Mouse (Mus musculus) limb, embryonic 14.5 days (tissue): Measurements from ENCODE around the gene Rab6b. TPM values are rescaled to one million over a fixed set of nuclear protein-coding genes. Genes with fewer than 3 reads are reported as not detected.

Experiments
- ATAC-seq: fragments of 200-750 bp; cut with Nextera tagmentation; 2 replicates; pipeline ENCODE4 v1.8.0; 2017; ENCODE audit warnings: low read depth, moderate number of reproducible peaks, moderate TSS enrichment; ENCODE audit not compliant: low FRiP score
- DNase-seq: peaks from one replicate; pipeline ENCODE4 v3.0.0-alpha.2; 2015; ENCODE audit warnings: low spot score
- H3K27ac ChIP-seq: fragments of 300-500 bp; sonication (generic); replicated peaks from 2 replicates; pipeline ENCODE4 v1.5.1; 2014; ENCODE audit warnings: low read depth, mild to moderate bottlenecking, low read length, moderate library complexity, mixed read lengths
- H3K27me3 ChIP-seq: fragments of 300-500 bp; sonication (generic); 2 replicates; pipeline ENCODE4 v1.6.1; 2014; ENCODE audit warnings: low read length, mixed read lengths; ENCODE audit not compliant: control insufficient read depth, insufficient read depth
- H3K36me3 ChIP-seq: fragments of 300-500 bp; sonication (generic); 2 replicates; pipeline ENCODE4 v1.6.1; 2014; ENCODE audit warnings: mild to moderate bottlenecking, low read length, moderate library complexity, mixed read lengths; ENCODE audit not compliant: control insufficient read depth, insufficient read depth
- H3K4me1 ChIP-seq: fragments of 300-500 bp; sonication (generic); 2 replicates; pipeline ENCODE4 v1.6.1; 2014; ENCODE audit warnings: antibody characterized with exemption, low read length, mixed read lengths; ENCODE audit not compliant: control insufficient read depth, insufficient read depth
- H3K4me2 ChIP-seq: fragments of 300-500 bp; sonication (generic); replicated peaks from 2 replicates; pipeline ENCODE4 v1.6.1; 2014; ENCODE audit warnings: low read depth, mild to moderate bottlenecking, low read length, moderate library complexity; ENCODE audit not compliant: severe bottlenecking
- H3K4me3 ChIP-seq: fragments of 300-500 bp; sonication (generic); replicated peaks from 2 replicates; pipeline ENCODE4 v1.5.1; 2014; ENCODE audit warnings: low read length
- H3K9ac ChIP-seq: fragments of 300-500 bp; sonication (generic); 2 replicates; pipeline ENCODE4 v1.6.1; 2014; ENCODE audit warnings: mild to moderate bottlenecking, low read depth, low read length, moderate library complexity; ENCODE audit not compliant: severe bottlenecking
- H3K9me3 ChIP-seq: fragments of 300-500 bp; sonication (generic); 2 replicates; pipeline ENCODE4 v1.6.1; 2016; ENCODE audit warnings: low read length; ENCODE audit not compliant: control insufficient read depth
- POLR2A ChIP-seq: fragments of 200-500 bp; IDR thresholded peaks from 2 replicates; pipeline ENCODE4 v1.8.0; 2012; ENCODE audit warnings: inconsistent platforms, mild to moderate bottlenecking, moderate library complexity, borderline replicate concordance; ENCODE audit not compliant: insufficient read depth, insufficient read length; ENCODE audit errors: extremely low read depth
- WGBS: fragments of 180-500 bp; shearing (Covaris S2); extraction: QIAGEN DNeasy Blood & Tissue Kit; methylation state at CpG from one replicate; pipeline ENCODE4 v1.1.7; 2014; 5-methylcytosine and 5-hydroxymethylcytosine counted together
- polyA plus RNA-seq, 2 experiments: library from polyadenylated mRNA; depleted of rRNA in 1 of 2; stranded (reverse) in 1 of 2; unstranded in 1 of 2; fragments of >200 nt; fragmentation: Nextera tagmentation in 1 of 2; extraction: Ambion mirVana in 1 of 2; gene quantifications; 2 replicates each; pipeline versions ENCODE4 v1.2.1 to v1.2.3; 2012 to 2014

Rab6b gene
- polyA plus RNA-seq, 2 experiments = 4.2 to 8.1 TPM

GRCm38 (mm10) chr9:103119781-103120180, 8.2 kb downstream of the Rab6b start:
- Histone ChIP-seq H3K36me3 (no peaks in the 10 kb centered on the region), H3K4me3 (no peak overlapping the region), H3K4me2 (no peak overlapping the region), H3K9ac (no peak overlapping the region), H3K9me3 (no peaks in the 10 kb centered on the region), H3K27me3 (no peaks in the 10 kb centered on the region), H3K4me1 (no peaks in the 10 kb centered on the region), H3K27ac (no peak overlapping the region)
- DNase-seq = no peak
- no peak for ATAC-seq
- no peak for TF ChIP-seq POLR2A
- WGBS = 79% methylated on average over 9 of the region's 9 CpGs

- no peaks in the 10 kb centered on the region for H3K4me1 ChIP-seq
- WGBS = 66% methylated on average over 2 of the region's 2 CpGs
- H3K27ac ChIP-seq = no peak overlapping the region
- no peak for DNase-seq
- H3K9ac ChIP-seq = no peak overlapping the region
- H3K36me3 ChIP-seq = no peaks in the 10 kb centered on the region
- H3K27me3 ChIP-seq = no peaks in the 10 kb centered on the region
- H3K9me3 ChIP-seq = no peaks in the 10 kb centered on the region
- H3K4me3 ChIP-seq = no peak overlapping the region
- no peak for TF ChIP-seq POLR2A
- no peak overlapping the region for H3K4me2 ChIP-seq
- ATAC-seq = no peak
Measured at GRCm38 (mm10) chr9:103120231-103120630, 8.6 kb downstream of the Rab6b start.

- Histone ChIP-seq H3K4me3 (no peak overlapping the region), H3K9me3 (no peaks in the 10 kb centered on the region), H3K4me1 (no peaks in the 10 kb centered on the region), H3K36me3 (no peaks in the 10 kb centered on the region), H3K27ac (no peak overlapping the region), H3K27me3 (no peaks in the 10 kb centered on the region), H3K4me2 (no peak overlapping the region), H3K9ac (no peak overlapping the region)
- no peak for ATAC-seq
- no peak for TF ChIP-seq POLR2A
- DNase-seq = no peak
- 73% methylated on average over 7 of the region's 7 CpGs for WGBS
Measured at GRCm38 (mm10) chr9:103121546-103121945, 10.0 kb downstream of the Rab6b start.

- no peaks in the 10 kb centered on the region for H3K36me3 ChIP-seq
- H3K4me1 ChIP-seq = no peaks in the 10 kb centered on the region
- TF ChIP-seq POLR2A = no peak
- 89% methylated on average over 4 of the region's 4 CpGs for WGBS
- H3K4me3 ChIP-seq = no peak overlapping the region
- ATAC-seq = no peak
- no peaks in the 10 kb centered on the region for H3K9me3 ChIP-seq
- no peaks in the 10 kb centered on the region for H3K27me3 ChIP-seq
- H3K27ac ChIP-seq = no peak overlapping the region
- no peak overlapping the region for H3K4me2 ChIP-seq
- no peak for DNase-seq
- no peak overlapping the region for H3K9ac ChIP-seq
Measured at GRCm38 (mm10) chr9:103124746-103125145, 13.2 kb downstream of the Rab6b start.

DNA sequence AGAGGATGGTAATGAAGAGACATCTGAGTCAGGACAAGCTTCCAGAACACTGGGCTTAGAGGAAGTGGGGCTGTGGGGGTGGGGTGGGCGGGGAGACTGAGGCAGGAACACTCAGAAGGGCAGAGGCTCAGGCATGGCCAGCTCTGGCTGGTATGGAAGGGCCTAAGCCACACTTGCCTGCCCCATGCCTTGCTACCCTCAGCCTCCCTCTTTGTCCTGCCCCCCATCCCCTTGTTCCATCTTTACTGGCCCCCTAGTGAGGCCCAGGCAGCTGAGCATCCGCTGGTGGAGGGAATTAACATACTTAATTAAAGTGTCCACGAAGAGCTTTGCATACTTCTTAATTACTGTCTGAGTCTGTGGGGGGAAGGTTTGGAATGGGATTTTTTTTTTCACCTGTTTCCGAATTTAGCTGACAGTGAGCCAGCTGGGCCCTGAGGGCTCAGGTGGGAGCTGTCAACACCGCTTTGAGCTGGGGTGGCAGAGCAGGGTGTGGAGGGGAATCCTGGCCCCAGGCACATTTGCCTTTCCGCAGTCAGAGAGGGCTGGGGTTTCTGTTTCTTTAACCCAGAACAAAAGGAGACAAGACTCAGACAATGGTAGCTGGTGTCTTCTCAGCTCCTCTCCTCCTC, 22.0 kb downstream of the Rab6b start:
- H3K4me2 ChIP-seq = no peak overlapping the region
- DNase-seq (no peak), ATAC-seq (no peak)
- peaks cover 3% of the 10 kb centered on the region; the same call in 1 of the 2 replicates for H3K4me1 ChIP-seq
- H3K27ac ChIP-seq = no peak overlapping the region
- no peak overlapping the region for H3K4me3 ChIP-seq
- no peaks in the 10 kb centered on the region for H3K9me3 ChIP-seq
- no peaks in the 10 kb centered on the region for H3K36me3 ChIP-seq
- no peak for TF ChIP-seq POLR2A
- no peaks in the 10 kb centered on the region for H3K27me3 ChIP-seq
- WGBS = 31% methylated on average over 6 of the region's 6 CpGs
- no peak overlapping the region for H3K9ac ChIP-seq
